Mouse (Mus musculus) CH12.LX (cell line): Measurements from ENCODE around the gene Gm20671. TPM values are rescaled to one million over a fixed set of nuclear protein-coding genes. Genes with fewer than 3 reads are reported as not detected.

Source experiments
- DNase-seq: peaks from one replicate; pipeline ENCODE4 v3.0.0-alpha.2; 2013; ENCODE audit errors: extremely low read depth
- H3K27ac ChIP-seq: 2 replicates; pipeline ENCODE4 v1.5.1; 2012; ENCODE audit warnings: low read depth, mild to moderate bottlenecking, control low read depth, moderate library complexity; ENCODE audit not compliant: insufficient read depth
- H3K27me3 ChIP-seq: replicated peaks from 2 replicates; pipeline ENCODE3; 2012; ENCODE audit warnings: inconsistent platforms
- H3K36me3 ChIP-seq, 2 experiments: replicated peaks in 1 of 2; 2 replicates each; pipeline versions ENCODE3 to v1.6.1; 2012; ENCODE audit warnings: inconsistent platforms in 1 of 2, low read length in 1 of 2, mild to moderate bottlenecking in 1 of 2, mixed read lengths in 1 of 2, moderate library complexity in 1 of 2; ENCODE audit not compliant: control insufficient read depth in 1 of 2, insufficient read depth in 1 of 2
- H3K4me1 ChIP-seq, 2 experiments: 2 replicates each; pipeline ENCODE4 v1.6.1; 2012; ENCODE audit warnings: inconsistent platforms in 1 of 2, moderate library complexity in 1 of 2; ENCODE audit not compliant: insufficient read depth in 2 of 2, control insufficient read depth in 1 of 2
- H3K4me2 ChIP-seq: 2 replicates; pipeline ENCODE4 v1.6.1; 2012; ENCODE audit warnings: low read depth, mild to moderate bottlenecking, control low read depth; ENCODE audit not compliant: poor library complexity, insufficient read depth, severe bottlenecking
- H3K4me3 ChIP-seq, 3 experiments: fragments of 150-350 bp in 1 of 3; sonication (generic) in 1 of 3; replicated peaks in 1 of 3; 2 replicates each; pipeline versions ENCODE3 to v1.5.1; 2011 to 2012; ENCODE audit warnings: low read depth in 2 of 3, low read length in 2 of 3, mild to moderate bottlenecking in 2 of 3, moderate library complexity in 2 of 3, control low read depth in 1 of 3, improper control_type of control experiment in 1 of 3, inconsistent platforms in 1 of 3, mixed read lengths in 1 of 3; ENCODE audit not compliant: poor library complexity in 1 of 3
- H3K79me2 ChIP-seq: replicated peaks from 2 replicates; pipeline ENCODE4 v1.6.1; 2012; ENCODE audit warnings: mild to moderate bottlenecking, moderate library complexity; ENCODE audit not compliant: control insufficient read depth, poor library complexity, insufficient read depth, severe bottlenecking; ENCODE audit errors: extremely low read depth
- H3K9ac ChIP-seq: 2 replicates; pipeline ENCODE4 v1.6.1; 2012; ENCODE audit warnings: low read depth, mild to moderate bottlenecking, control low read depth, moderate library complexity; ENCODE audit not compliant: insufficient read depth
- H3K9me3 ChIP-seq: replicated peaks from 2 replicates; pipeline ENCODE3; 2012; ENCODE audit warnings: low read length, inconsistent platforms, mixed read lengths
- CHD1 ChIP-seq: IDR thresholded peaks from 2 replicates; pipeline ENCODE4 v1.6.1; 2012; ENCODE audit warnings: low read depth, low read length, improper control_type of control experiment, inconsistent platforms
- CHD2 ChIP-seq: IDR thresholded peaks from 2 replicates; pipeline ENCODE4 v1.6.1; 2011; ENCODE audit warnings: low read length, improper control_type of control experiment
- CTCF ChIP-seq, 2 experiments: IDR thresholded peaks in 1 of 2; conservative IDR thresholded peaks in 1 of 2; 2 replicates each; pipeline ENCODE4 v1.5.1; 2011 to 2012; ENCODE audit warnings: low read depth in 2 of 2, low read length in 2 of 2, improper control_type of control experiment in 1 of 2, inconsistent platforms in 1 of 2, mild to moderate bottlenecking in 1 of 2, moderate library complexity in 1 of 2
- ELF1 ChIP-seq: IDR thresholded peaks from 2 replicates; pipeline ENCODE4 v1.6.1; 2014; ENCODE audit warnings: low read depth, mild to moderate bottlenecking, inconsistent platforms, low read length, improper control_type of control experiment
- ETS1 ChIP-seq: conservative IDR thresholded peaks from 2 replicates; pipeline ENCODE4 v1.6.1; 2012; ENCODE audit warnings: low read depth, mild to moderate bottlenecking, inconsistent platforms, low read length, improper control_type of control experiment, moderate library complexity
- HCFC1 ChIP-seq: IDR thresholded peaks from 2 replicates; pipeline ENCODE4 v1.6.1; 2012; ENCODE audit warnings: low read depth, mild to moderate bottlenecking, inconsistent platforms, low read length, improper control_type of control experiment
- KAT2A ChIP-seq: IDR thresholded peaks from 2 replicates; pipeline ENCODE4 v1.6.1; 2012; ENCODE audit warnings: low read length, improper control_type of control experiment, inconsistent platforms; ENCODE audit not compliant: insufficient replicate concordance
- MAFK ChIP-seq: IDR thresholded peaks from 2 replicates; pipeline ENCODE4 v1.6.1; 2011; ENCODE audit warnings: low read length, improper control_type of control experiment; ENCODE audit not compliant: insufficient replicate concordance
- MAX ChIP-seq: IDR thresholded peaks from 2 replicates; pipeline ENCODE4 v1.6.1; 2011; ENCODE audit warnings: low read length, improper control_type of control experiment
- MAZ ChIP-seq: IDR thresholded peaks from 2 replicates; pipeline ENCODE4 v1.6.1; 2012; ENCODE audit warnings: low read depth, mild to moderate bottlenecking, inconsistent platforms, low read length, improper control_type of control experiment, moderate library complexity
- MEF2A ChIP-seq: IDR thresholded peaks from 2 replicates; pipeline ENCODE4 v1.6.1; 2014; ENCODE audit warnings: low read depth, mild to moderate bottlenecking, inconsistent platforms, low read length, improper control_type of control experiment, borderline replicate concordance
- MXI1 ChIP-seq: IDR thresholded peaks from 2 replicates; pipeline ENCODE4 v1.6.1; 2011; ENCODE audit warnings: mild to moderate bottlenecking, low read depth, low read length, improper control_type of control experiment
- NELFE ChIP-seq: IDR thresholded peaks from 2 replicates; pipeline ENCODE4 v1.6.1; 2011; ENCODE audit warnings: low read depth, low read length, improper control_type of control experiment
- PAX5 ChIP-seq: IDR thresholded peaks from 2 replicates; pipeline ENCODE4 v1.6.1; 2012; ENCODE audit warnings: low read length, inconsistent platforms, mixed read lengths
- POLR2A ChIP-seq: IDR thresholded peaks from 2 replicates; pipeline ENCODE4 v1.6.1; 2011; ENCODE audit warnings: low read depth, mild to moderate bottlenecking, improper control_type of control experiment, low read length
- RAD21 ChIP-seq: IDR thresholded peaks from 2 replicates; pipeline ENCODE4 v1.6.1; 2011; ENCODE audit warnings: low read depth, mild to moderate bottlenecking, low read length, improper control_type of control experiment, moderate library complexity
- RCOR1 ChIP-seq: conservative IDR thresholded peaks from 2 replicates; pipeline ENCODE4 v1.6.1; 2012; ENCODE audit warnings: low read depth, mild to moderate bottlenecking, inconsistent platforms, low read length, improper control_type of control experiment
- SIN3A ChIP-seq: IDR thresholded peaks from 2 replicates; pipeline ENCODE4 v1.6.1; 2012; ENCODE audit warnings: low read length, improper control_type of control experiment, inconsistent platforms
- TCF12 ChIP-seq: IDR thresholded peaks from 2 replicates; pipeline ENCODE4 v1.6.1; 2014; ENCODE audit warnings: low read depth, mild to moderate bottlenecking, inconsistent platforms, low read length, improper control_type of control experiment
- USF1 ChIP-seq: IDR thresholded peaks from 2 replicates; pipeline ENCODE4 v1.6.1; 2014; ENCODE audit warnings: low read depth, mild to moderate bottlenecking, inconsistent platforms, low read length, improper control_type of control experiment
- USF2 ChIP-seq: conservative IDR thresholded peaks from 2 replicates; pipeline ENCODE4 v1.6.1; 2011; ENCODE audit warnings: low read depth, low read length, improper control_type of control experiment
- ZC3H11A ChIP-seq: IDR thresholded peaks from 2 replicates; pipeline ENCODE4 v1.6.1; 2012; ENCODE audit warnings: low read depth, mild to moderate bottlenecking, inconsistent platforms, low read length, improper control_type of control experiment
- ZKSCAN1 ChIP-seq: IDR thresholded peaks from 2 replicates; pipeline ENCODE4 v1.6.1; 2012; ENCODE audit warnings: low read depth, inconsistent platforms, low read length, improper control_type of control experiment, borderline replicate concordance
- ZNF384 ChIP-seq: IDR thresholded peaks from 2 replicates; pipeline ENCODE4 v1.6.1; 2012; ENCODE audit warnings: low read depth, low read length, improper control_type of control experiment, inconsistent platforms
- dilution Hi-C: fragments of 300-500 bp; cut with MboI; formaldehyde crosslinking; loops from 2 replicates; pipeline ENCODE4 v1.14.3; 2020; ENCODE audit warnings: low sequenced_read_pairs; ENCODE audit not compliant: extremely low pct_unique_long_range_greater_than_20kb, extremely low pct_ligation_motif_present
- in situ Hi-C: fragments of 300-500 bp; cut with MboI; formaldehyde crosslinking; loops from 3 replicates; pipeline ENCODE4 v1.14.3; 2019; ENCODE audit warnings: low sequenced_read_pairs, low pct_ligation_motif_present, low pct_unique_long_range_greater_than_20kb, mixed read lengths
- polyA plus RNA-seq: library from polyadenylated mRNA; unstranded; fragments of >175 nt; gene quantifications from 2 replicates; pipeline ENCODE4 v1.2.1, GENCODE M21; 2012; ENCODE audit warnings: low read depth; ENCODE audit not compliant: insufficient read length
- total RNA-seq, 2 experiments: library from RNA; depleted of rRNA; stranded (reverse); fragments of 300-350 nt in 1 of 2; fragments of >200 nt in 1 of 2; gene quantifications; 2 replicates each; pipeline ENCODE4 v1.2.3; 2012 to 2014

Gene Gm20671
- total and polyA plus RNA-seq, 3 experiments = 0.81 TPM; not detected in 2

DNA sequence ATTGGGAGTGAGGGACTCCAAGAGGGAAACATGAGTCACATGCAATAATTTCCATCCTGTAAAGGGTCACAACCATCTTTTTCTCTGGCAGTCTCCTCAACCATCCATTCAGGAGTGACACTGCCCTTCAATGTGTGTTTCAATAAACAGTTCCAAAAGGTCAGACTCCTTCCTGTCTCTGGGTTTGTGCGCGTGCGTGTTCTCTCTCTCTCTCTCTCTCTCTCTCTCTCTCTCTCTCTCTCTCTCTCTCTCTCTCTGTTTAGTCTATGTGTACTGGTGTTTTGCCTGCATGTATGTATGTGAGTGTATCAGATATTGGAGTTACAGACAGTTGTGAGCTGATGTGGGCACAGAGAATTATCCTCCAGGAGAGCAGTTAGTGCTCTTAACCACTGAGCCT lies 59.9 kb downstream of the Gm20671 start:
- Histone ChIP-seq H3K27me3 (no peaks in the 10 kb centered on the region), H3K9ac (no peak overlapping the region), H3K4me3 (no peak overlapping the region), H3K36me3 (peaks cover 35 to 88% of the 10 kb centered on the region in 2 experiments), H3K4me1 (no peaks in the 10 kb centered on the region), H3K4me2 (no peak overlapping the region), H3K27ac (no peak overlapping the region), H3K79me2 (peaks cover 7% of the 10 kb centered on the region), H3K9me3 (no peaks in the 10 kb centered on the region)
- dilution Hi-C loops (no loop called here), in situ Hi-C loops (no loop called here)
- TF ChIP-seq MAFK (no peak), USF2 (no peak), CTCF (conservative IDR thresholded peaks at IDR 0.05 in 1 of 2, IDR thresholded peaks at IDR 0.05 in 1 of 2; ENCODE audit: low read depth in 2 of 2, low read length in 2 of 2) (no peak), MXI1 (no peak), NELFE (no peak), RAD21 (no peak), RCOR1 (no peak), POLR2A (no peak), MAX (no peak), ZC3H11A (no peak)
- no peak for DNase-seq

DNA sequence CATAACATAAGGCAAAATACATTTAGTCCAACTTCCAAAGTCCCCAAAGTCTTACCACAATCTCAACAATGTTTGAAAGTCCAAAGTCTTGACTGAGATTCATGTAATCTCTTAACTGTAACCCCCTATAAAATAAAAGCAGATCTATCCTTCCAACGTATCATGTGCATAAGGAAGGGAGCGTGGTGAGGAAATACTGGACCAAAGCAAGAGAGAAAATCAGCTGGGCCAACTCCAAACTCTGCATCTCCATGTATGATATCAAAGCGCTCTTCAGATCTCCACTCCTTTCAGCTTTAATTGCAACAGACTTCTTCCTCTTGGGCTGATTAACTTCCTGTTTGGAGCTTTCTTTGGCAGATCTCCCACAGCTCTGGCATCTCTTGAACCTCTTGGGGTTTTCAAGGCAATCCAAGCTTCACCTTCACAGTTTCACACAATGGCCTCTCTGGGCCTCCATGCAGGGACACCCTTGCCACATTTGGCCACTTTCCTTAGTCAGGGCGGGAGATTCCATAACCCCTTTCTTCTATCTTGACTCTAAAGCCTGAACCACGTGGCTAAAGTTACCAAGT lies 65.3 kb downstream of the Gm20671 start:
- no peak overlapping the region for H3K4me2 ChIP-seq
- H3K9ac ChIP-seq = no peak overlapping the region
- no peak overlapping the region for H3K27ac ChIP-seq
- no peaks in the 10 kb centered on the region for H3K27me3 ChIP-seq
- TF ChIP-seq RAD21 = no peak
- no peak for TF ChIP-seq HCFC1
- TF ChIP-seq MEF2A = no peak
- no peak for TF ChIP-seq ZNF384
- TF ChIP-seq ZKSCAN1 = no peak
- no peak for TF ChIP-seq ELF1
- TF ChIP-seq PAX5 = no peak
- no peak for TF ChIP-seq ETS1
- no peak for TF ChIP-seq MAFK
- no peak for TF ChIP-seq KAT2A
- no peak for TF ChIP-seq ZC3H11A
- TF ChIP-seq RCOR1 = no peak
- TF ChIP-seq CHD1 = no peak
- TF ChIP-seq USF1 = no peak
- no peak for TF ChIP-seq SIN3A
- TF ChIP-seq MAZ = no peak
- TF ChIP-seq TCF12 = no peak
- TF ChIP-seq CHD2 = no peak
- TF ChIP-seq, all 38 proteins: peak for 0
- H3K79me2 ChIP-seq = no peaks in the 10 kb centered on the region
- H3K36me3 ChIP-seq = peaks cover 31 to 77% of the 10 kb centered on the region in 2 experiments
- peaks cover 0 to 17% of the 10 kb centered on the region in 2 experiments; a peak in 1 of 4 replicates for H3K4me1 ChIP-seq
- dilution Hi-C loops (no loop called here), in situ Hi-C loops (no loop called here)
- H3K4me3 ChIP-seq = no peak overlapping the region
- no peaks in the 10 kb centered on the region for H3K9me3 ChIP-seq
- DNase-seq = no peak
